Mouse (Mus musculus) embryonic fibroblast, embryonic 13.5 days (primary cell): ENCODE measurements around the gene Tax1bp3. TPM values are rescaled to one million over a fixed set of nuclear protein-coding genes. Genes with fewer than 3 reads are reported as not detected.

Experiments
- H3K27ac ChIP-seq: 2 replicates; pipeline ENCODE4 v1.5.1; 2012; ENCODE audit warnings: low read length, control low read depth, inconsistent platforms; ENCODE audit not compliant: insufficient read depth
- H3K4me1 ChIP-seq: 2 replicates; pipeline ENCODE4 v1.6.1; 2011; ENCODE audit warnings: low read length; ENCODE audit not compliant: control insufficient read depth, insufficient read depth
- H3K4me3 ChIP-seq: 2 replicates; pipeline ENCODE4 v1.5.1; 2011; ENCODE audit warnings: mild to moderate bottlenecking, control low read depth, low read length; ENCODE audit not compliant: insufficient read depth
- CTCF ChIP-seq: IDR thresholded peaks from 2 replicates; pipeline ENCODE4 v1.5.1; 2011; ENCODE audit warnings: mild to moderate bottlenecking, control low read depth, low read length, moderate library complexity, borderline replicate concordance; ENCODE audit not compliant: insufficient read depth
- POLR2A ChIP-seq: IDR thresholded peaks from 2 replicates; pipeline ENCODE4 v1.6.1; 2011; ENCODE audit warnings: low read depth, mild to moderate bottlenecking, control low read depth, low read length, moderate library complexity
- polyA plus RNA-seq: library from polyadenylated mRNA; stranded (reverse); fragments of >200 nt; gene quantifications from 2 replicates; pipeline ENCODE4 v1.2.4, GENCODE M21; 2011; ENCODE audit warnings: low read depth; ENCODE audit not compliant: missing spikeins, insufficient read length

The Tax1bp3 gene
- polyA plus RNA-seq, 1 experiment: 131 TPM

DNA sequence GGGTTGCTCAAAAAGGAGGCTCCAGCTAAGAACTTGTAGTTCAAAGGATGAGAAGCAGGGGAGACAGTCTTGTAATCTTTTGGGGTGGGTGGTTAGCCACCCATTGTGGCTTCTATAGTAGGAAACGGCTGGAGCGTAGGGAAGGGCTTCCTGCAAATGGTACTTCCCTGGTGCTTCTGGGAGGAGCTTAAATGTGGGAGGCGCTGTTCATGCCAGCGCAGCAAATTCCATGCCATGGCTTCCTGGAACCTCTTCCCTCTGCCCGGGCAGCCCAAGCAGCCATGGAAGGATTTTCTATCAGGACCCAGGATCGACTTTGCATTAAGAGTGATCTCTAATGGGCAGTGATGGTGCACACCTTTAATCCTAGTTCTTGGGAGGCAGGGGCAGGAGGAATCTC, 8.3 kb upstream of the Tax1bp3 start:
- Histone ChIP-seq H3K4me3 (no peak overlapping the region), H3K4me1 (peaks cover 3% of the 10 kb centered on the region; the same call in 1 of the 2 replicates), H3K27ac (no peak overlapping the region)
- TF ChIP-seq POLR2A (no peak), CTCF (no peak)

DNA sequence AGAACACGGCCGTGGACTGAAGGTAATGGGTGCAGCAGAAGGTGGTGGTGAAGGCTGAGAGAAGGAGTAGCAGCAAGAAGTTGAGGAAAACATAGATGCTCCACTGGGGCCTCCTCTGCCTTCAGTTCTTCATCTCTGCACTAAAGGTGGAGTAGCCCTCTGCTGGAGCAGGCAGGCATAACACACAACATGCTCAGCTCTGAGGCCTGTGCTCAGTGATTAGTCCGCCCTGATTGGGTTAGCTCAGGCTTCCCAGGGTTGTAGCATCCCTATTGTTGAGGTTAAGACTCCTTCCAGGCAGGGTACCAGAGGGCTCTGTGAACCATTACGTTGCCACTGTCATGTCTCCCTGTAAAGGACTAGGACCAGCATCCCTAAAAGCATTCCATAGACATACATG, 7.7 kb upstream of the Tax1bp3 start:
- Histone ChIP-seq H3K4me3 (no peak overlapping the region), H3K4me1 (peaks cover 3% of the 10 kb centered on the region; the same call in 1 of the 2 replicates), H3K27ac (no peak overlapping the region)
- TF ChIP-seq POLR2A (no peak), CTCF (peak; percentile 71; the same call in 1 of the 2 replicates)

DNA sequence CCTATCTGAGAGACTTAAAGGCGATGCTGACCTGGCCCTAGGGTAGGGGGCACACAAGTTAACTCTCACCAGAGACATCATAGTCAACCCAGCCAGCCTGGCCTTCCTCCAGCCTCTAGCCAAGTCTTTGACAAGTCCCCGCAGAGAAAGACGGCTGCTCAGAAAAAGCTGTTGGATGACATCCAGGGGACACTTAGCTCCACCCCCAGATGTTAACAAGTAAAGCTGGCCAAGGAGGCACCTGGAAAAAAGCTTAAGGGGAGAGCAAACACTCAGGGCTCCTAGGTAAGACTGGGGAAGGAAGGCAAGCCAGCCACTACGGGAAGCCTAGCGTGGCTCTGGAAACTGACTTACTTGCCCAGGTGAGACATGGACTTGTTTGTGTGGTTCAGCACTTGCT, 4.7 kb upstream of the Tax1bp3 start:
- Histone ChIP-seq H3K27ac (no peak overlapping the region), H3K4me1 (peaks cover 3% of the 10 kb centered on the region; the same call in 1 of the 2 replicates), H3K4me3 (no peak overlapping the region)
- TF ChIP-seq POLR2A: no peak
- no peak for TF ChIP-seq CTCF

DNA sequence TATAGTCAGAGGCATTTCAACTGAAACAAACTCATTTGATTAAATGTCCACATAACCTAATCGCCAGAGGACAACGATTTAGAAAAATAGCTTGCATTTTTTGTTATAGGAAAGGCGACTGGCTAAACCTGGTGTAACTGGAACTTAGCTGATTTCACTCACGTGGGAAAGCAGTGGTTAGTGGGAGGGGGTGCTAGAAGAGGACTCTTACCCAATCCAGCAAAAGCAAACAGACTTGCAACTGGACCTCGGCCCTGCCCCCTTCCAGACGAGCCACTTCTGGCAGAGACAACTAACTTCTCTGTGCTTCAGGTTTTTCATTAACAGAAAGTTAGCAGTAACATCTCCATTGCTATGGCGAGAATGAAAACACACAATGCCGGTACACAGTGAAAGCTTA, 1.3 kb upstream of the Tax1bp3 start:
- Histone ChIP-seq H3K4me1 (peaks cover 3% of the 10 kb centered on the region), H3K27ac (no peak overlapping the region), H3K4me3 (peak overlapping the region; percentile 98)
- no peak for TF ChIP-seq POLR2A
- TF ChIP-seq CTCF: no peak

DNA sequence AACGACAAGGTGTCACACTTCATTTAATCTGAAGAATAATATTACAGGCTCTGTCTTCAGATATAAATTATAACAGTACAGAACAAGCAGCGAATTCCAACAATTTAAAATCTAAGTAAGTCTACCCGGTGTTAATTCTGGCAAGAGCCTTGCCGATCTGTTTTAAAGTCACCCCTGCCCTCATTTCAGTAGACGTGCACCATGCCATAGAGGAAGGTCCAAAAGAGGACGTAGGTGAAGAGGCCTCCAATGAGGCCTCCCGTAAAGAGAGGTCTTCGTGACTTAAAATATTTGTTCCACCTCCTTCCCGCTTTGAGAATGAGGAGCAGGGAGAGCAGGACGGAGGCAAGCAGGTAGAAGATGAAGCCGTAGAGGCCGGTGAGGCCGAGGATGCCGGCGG, 697 bp upstream of the Tax1bp3 start:
- Histone ChIP-seq H3K4me3 (peak overlapping the region; percentile 98), H3K4me1 (peaks cover 3% of the 10 kb centered on the region), H3K27ac (no peak overlapping the region)
- no peak for TF ChIP-seq POLR2A
- TF ChIP-seq CTCF: no peak

DNA sequence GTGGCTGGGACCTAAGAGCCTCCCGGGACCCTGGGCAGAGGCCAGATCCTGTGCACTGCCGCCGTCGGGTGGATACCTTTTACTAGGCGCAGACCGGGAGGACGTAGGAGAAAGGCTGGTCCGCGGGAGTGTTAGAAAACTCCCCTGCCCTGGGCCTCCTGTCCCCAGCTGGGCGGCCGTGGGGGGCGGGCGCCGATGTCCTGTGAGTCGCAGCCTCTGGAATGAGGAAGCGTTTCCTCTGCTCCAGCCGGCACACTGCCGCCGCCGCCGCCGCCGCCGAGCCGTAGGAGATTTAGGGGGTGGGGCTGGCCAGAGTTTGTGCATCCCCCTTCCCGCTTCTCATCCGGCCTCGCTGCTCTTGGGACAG, 609 bp downstream of the Tax1bp3 start:
- H3K27ac ChIP-seq: peak overlapping the region; percentile 93
- no peaks in the 10 kb centered on the region; the same call in none of the 2 replicates for H3K4me1 ChIP-seq
- TF ChIP-seq CTCF (no peak), POLR2A (peak; percentile 57)
- peak overlapping the region; percentile 98 for H3K4me3 ChIP-seq

DNA sequence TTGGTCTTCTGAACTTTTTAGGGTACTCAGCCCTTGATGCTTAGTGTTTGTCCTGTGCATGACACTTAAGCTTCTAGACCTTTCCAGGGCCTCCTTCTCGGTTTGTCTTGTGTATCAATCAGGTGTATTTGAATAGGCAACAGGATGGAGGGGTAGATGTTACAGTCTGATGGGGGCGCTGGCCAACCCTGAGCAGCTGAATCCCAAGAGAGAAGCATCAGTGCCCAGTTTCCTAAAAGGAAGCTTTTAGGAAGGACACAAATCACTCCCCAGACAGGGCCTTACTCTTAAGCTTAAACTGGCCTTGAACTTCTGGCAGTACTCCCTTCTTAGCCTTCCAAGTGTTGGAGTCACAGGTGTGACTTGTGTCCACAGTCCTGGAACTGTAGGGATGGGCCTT, 1.0 kb downstream of the Tax1bp3 start:
- Histone ChIP-seq H3K4me3 (peak overlapping the region; percentile 98), H3K27ac (peak overlapping the region; percentile 81), H3K4me1 (no peaks in the 10 kb centered on the region; the same call in 1 of the 2 replicates)
- no peak for TF ChIP-seq CTCF
- no peak for TF ChIP-seq POLR2A

DNA sequence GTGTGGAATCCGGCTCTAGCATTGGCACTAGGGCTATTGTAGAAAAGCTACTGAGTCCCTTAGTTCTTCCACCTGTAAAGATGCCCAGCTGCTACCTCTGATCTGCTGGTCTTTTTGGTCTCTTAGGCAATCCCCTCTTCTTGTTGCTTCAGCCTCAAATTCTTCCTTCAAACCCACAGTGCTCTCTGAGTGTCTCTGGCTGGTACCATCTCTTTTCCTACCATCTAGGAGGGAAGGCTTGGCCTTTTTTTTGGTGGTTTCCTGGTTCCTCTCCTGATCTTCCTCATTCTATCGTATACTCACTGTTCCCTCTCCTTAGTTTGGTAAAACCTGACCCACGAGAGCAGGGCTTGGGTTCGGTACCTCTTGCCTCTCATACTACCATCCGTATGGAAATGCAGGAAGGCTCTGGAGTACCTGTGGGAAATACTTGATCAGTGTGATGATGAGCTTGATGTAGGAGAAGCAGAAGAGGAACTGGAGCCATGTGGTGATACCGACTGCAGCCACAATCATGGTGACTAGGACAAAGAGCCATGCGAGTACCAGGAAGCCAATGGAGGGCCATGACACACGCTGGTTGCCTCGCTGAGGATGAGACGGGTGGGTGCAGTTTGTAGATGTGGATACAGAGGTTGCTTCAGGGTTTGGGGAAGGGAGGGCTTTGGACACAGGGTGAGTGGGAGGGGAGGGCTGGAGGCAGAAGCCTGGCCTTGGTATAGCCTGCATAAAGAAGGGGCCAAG, 9.2 kb downstream of the Tax1bp3 start:
- TF ChIP-seq CTCF: no peak
- TF ChIP-seq POLR2A: no peak
- Histone ChIP-seq H3K27ac (no peak overlapping the region), H3K4me1 (no peaks in the 10 kb centered on the region), H3K4me3 (no peak overlapping the region)

DNA sequence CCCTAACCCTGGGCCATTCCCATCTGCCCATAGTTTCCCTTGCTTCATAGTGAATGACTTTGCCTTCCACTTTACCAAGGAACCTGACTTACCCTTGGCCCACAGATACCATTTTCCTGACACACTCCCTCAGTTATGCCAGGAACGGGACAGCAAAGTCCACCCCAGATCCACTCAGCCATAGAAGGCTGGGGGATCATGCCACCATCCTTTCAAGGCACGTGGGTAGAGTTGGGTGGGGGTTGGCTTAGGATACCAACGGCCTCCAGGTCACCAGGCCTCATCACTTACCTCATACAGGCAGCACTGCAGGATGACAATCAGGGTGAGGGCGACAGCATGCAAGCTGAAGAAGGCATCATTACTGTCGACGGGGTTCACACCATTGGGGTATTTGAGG, 10.3 kb downstream of the Tax1bp3 start:
- no peak overlapping the region for H3K4me3 ChIP-seq
- no peaks in the 10 kb centered on the region for H3K4me1 ChIP-seq
- H3K27ac ChIP-seq: no peak overlapping the region
- TF ChIP-seq POLR2A: no peak
- TF ChIP-seq CTCF: no peak

DNA sequence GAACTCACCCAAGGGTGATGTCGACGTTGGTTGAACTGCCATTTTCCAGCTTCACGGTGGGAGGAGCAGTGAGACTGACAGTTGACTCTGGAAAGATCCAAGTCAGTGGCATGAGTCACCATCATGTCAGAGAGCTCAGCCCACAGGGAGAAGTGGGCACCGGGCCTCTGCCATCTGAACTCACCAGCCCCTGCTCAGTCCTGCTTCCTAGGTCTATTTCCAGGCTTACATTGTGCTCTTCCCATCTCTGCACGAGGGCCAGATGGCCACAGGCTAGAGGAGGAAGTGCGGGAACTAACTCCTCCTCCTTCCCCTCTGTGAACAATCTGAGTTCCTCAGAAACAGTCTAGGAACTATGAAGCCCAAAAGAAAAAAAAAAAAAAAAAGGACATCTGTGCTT, 16.2 kb downstream of the Tax1bp3 start:
- H3K4me1 ChIP-seq: peaks cover 2% of the 10 kb centered on the region; the same call in 1 of the 2 replicates
- H3K4me3 ChIP-seq: no peak overlapping the region
- no peak for TF ChIP-seq CTCF
- TF ChIP-seq POLR2A: no peak
- H3K27ac ChIP-seq: no peak overlapping the region
